Mouse (Mus musculus) thymus, adult 2 months (tissue): ENCODE results near the gene Actr1b. TPM values are rescaled to one million over a fixed set of nuclear protein-coding genes. Genes with fewer than 3 reads are reported as not detected.
A peak's percentile ranks its signal among the peaks of the same experiment; 100 is the strongest.

Source experiments
- DNase-seq: peaks from one replicate; pipeline ENCODE4 v3.0.0; 2021
- H3K27ac ChIP-seq: fragments of 200-500 bp; 2 replicates; pipeline ENCODE4 v1.5.1; 2012; ENCODE audit warnings: low read length, control low read depth; ENCODE audit not compliant: control insufficient read depth, insufficient read depth
- H3K27me3 ChIP-seq: fragments of 200-500 bp; 2 replicates; pipeline ENCODE4 v1.6.1; 2012; ENCODE audit warnings: mild to moderate bottlenecking, low read length, moderate library complexity, mixed read lengths; ENCODE audit not compliant: control insufficient read depth, insufficient read depth
- H3K36me3 ChIP-seq: fragments of 200-500 bp; 2 replicates; pipeline ENCODE4 v1.6.1; 2012; ENCODE audit warnings: mild to moderate bottlenecking, low read length, moderate library complexity; ENCODE audit not compliant: control insufficient read depth, insufficient read depth
- H3K4me1 ChIP-seq: fragments of 200-500 bp; replicated peaks from 2 replicates; pipeline ENCODE4 v1.6.1; 2012; ENCODE audit warnings: low read length; ENCODE audit not compliant: control insufficient read depth, insufficient read depth
- H3K4me3 ChIP-seq: fragments of 200-500 bp; 2 replicates; pipeline ENCODE4 v1.5.1; 2012; ENCODE audit warnings: mild to moderate bottlenecking, low read length, control low read depth, moderate library complexity; ENCODE audit not compliant: control insufficient read depth, insufficient read depth
- CTCF ChIP-seq: fragments of 200-500 bp; IDR thresholded peaks from 2 replicates; pipeline ENCODE4 v1.5.1; 2012; ENCODE audit warnings: mild to moderate bottlenecking, control low read depth, low read length, moderate library complexity, borderline replicate concordance; ENCODE audit not compliant: control insufficient read depth, poor library complexity, insufficient read depth; ENCODE audit errors: extremely low read depth
- POLR2A ChIP-seq: fragments of 200-500 bp; IDR thresholded peaks from 2 replicates; pipeline ENCODE4 v1.6.1; 2012; ENCODE audit warnings: mild to moderate bottlenecking, low read length, control low read depth, moderate library complexity; ENCODE audit not compliant: control insufficient read depth, poor library complexity, insufficient read depth; ENCODE audit errors: extremely low read depth
- whole genome bisulfite sequencing: fragments of 180-500 bp; shearing (Covaris S2); methylation state at CpG from one replicate; pipeline ENCODE4 v1.1.7; 2018; 5-methylcytosine and 5-hydroxymethylcytosine counted together
- polyA plus RNA-seq: library from polyadenylated mRNA; depleted of rRNA; stranded (reverse); fragments of >200 nt; gene quantifications from 2 replicates; pipeline ENCODE4 v1.2.3, GENCODE M21; 2012

The Actr1b gene
- polyA plus RNA-seq, 1 experiment, result 213 TPM

GRCm38 (mm10) chr1:36724057-36724431 lies 9.8 kb upstream of the Actr1b start:
- H3K4me1 ChIP-seq, result peaks cover 28% of the 10 kb centered on the region
- TF ChIP-seq CTCF (no peak), POLR2A (no peak)
- WGBS, result 97% methylated on average over 4 of the region's 4 CpGs
- no peaks in the 10 kb centered on the region for H3K27me3 ChIP-seq
- no peak for DNase-seq
- H3K27ac ChIP-seq, result no peak overlapping the region
- no peak overlapping the region for H3K4me3 ChIP-seq
- no peaks in the 10 kb centered on the region for H3K36me3 ChIP-seq

- TF ChIP-seq CTCF, result no peak
- no peak for TF ChIP-seq POLR2A
- Histone ChIP-seq H3K36me3 (no peaks in the 10 kb centered on the region), H3K27me3 (no peaks in the 10 kb centered on the region), H3K27ac (peak overlapping the region; percentile 45; the same call in 1 of the 2 replicates), H3K4me3 (no peak overlapping the region), H3K4me1 (peaks cover 30% of the 10 kb centered on the region)
- WGBS, result 26% methylated on average over 16 of the region's 16 CpGs
- DNase-seq, result peak; percentile 16
Measured at GRCm38 (mm10) chr1:36723146-36724056, 9.2 kb upstream of the Actr1b start.

GRCm38 (mm10) chr1:36718786-36719185 lies 4.6 kb upstream of the Actr1b start:
- Histone ChIP-seq H3K36me3 (no peaks in the 10 kb centered on the region), H3K4me1 (peaks cover 30% of the 10 kb centered on the region), H3K4me3 (no peak overlapping the region), H3K27ac (no peak overlapping the region), H3K27me3 (no peaks in the 10 kb centered on the region)
- 21% methylated on average over 1 of the region's 1 CpGs for WGBS
- no peak for DNase-seq
- TF ChIP-seq CTCF (no peak), POLR2A (no peak)

- WGBS, result 94% methylated on average over 2 of the region's 2 CpGs
- no peak for TF ChIP-seq POLR2A
- TF ChIP-seq CTCF, result no peak
Measured at GRCm38 (mm10) chr1:36711104-36711503, 3.1 kb downstream of the Actr1b start.

GRCm38 (mm10) chr1:36709854-36710280 lies 4.4 kb downstream of the Actr1b start, which contains the start of gene 4933424G06Rik:
Gene 4933424G06Rik (plus strand): TSS chr1:36710149.
- DNase-seq, result peak; percentile 99
- H3K4me3 ChIP-seq, result peak within 1 kb of the TSS; percentile 97
- H3K27ac ChIP-seq, result peak within 1 kb of the TSS; percentile 36
- TF ChIP-seq POLR2A (peak; percentile 74), CTCF (no peak)
- H3K36me3 ChIP-seq, result peaks cover 10% of the 10 kb centered on the region
- no peaks in the 10 kb centered on the region for H3K27me3 ChIP-seq
- H3K4me1 ChIP-seq, result peaks cover 13% of the 10 kb centered on the region
- under 1% methylated on average over 29 of the region's 29 CpGs for WGBS

More at GRCm38 (mm10) chr1:36711104-36711503, 3.1 kb downstream of the Actr1b start:
- Histone ChIP-seq H3K4me1 (peaks cover 13% of the 10 kb centered on the region), H3K27ac (no peak overlapping the region), H3K4me3 (no peak overlapping the region), H3K27me3 (no peaks in the 10 kb centered on the region), H3K36me3 (no peaks in the 10 kb centered on the region; the same call in 1 of the 2 replicates)
- DNase-seq, result no peak

- H3K4me3 ChIP-seq, result peak overlapping the region; percentile 97
- H3K27me3 ChIP-seq, result no peaks in the 10 kb centered on the region
- peaks cover 13% of the 10 kb centered on the region for H3K4me1 ChIP-seq
- peaks cover 16% of the 10 kb centered on the region for H3K36me3 ChIP-seq
- H3K27ac ChIP-seq, result peak overlapping the region; percentile 36
- WGBS, result under 1% methylated on average over 33 of the region's 33 CpGs
- 0 out of 2 replicates have a peak, but pooled peaks have one; percentile 7 for TF ChIP-seq CTCF
- TF ChIP-seq POLR2A, result no peak
- DNase-seq, result peak; percentile 59
Measured at GRCm38 (mm10) chr1:36709055-36709853, 5.0 kb downstream of the Actr1b start.
